Mouse (Mus musculus) forebrain, embryonic 11.5 days (tissue): ENCODE measurements around the gene Mta3. TPM values are rescaled to one million over a fixed set of nuclear protein-coding genes. Genes with fewer than 3 reads are reported as not detected.
A peak's percentile ranks its signal among the peaks of the same experiment; 100 is the strongest.

Experiments used
- ATAC-seq: fragments of 200-750 bp; cut with Nextera tagmentation; replicated peaks from 2 replicates; pipeline ENCODE4 v1.8.0; 2017; ENCODE audit warnings: moderate TSS enrichment; ENCODE audit not compliant: low FRiP score
- DNase-seq: peaks from one replicate; pipeline ENCODE4 v3.0.0-alpha.2; 2017; ENCODE audit warnings: low spot score
- H3K27ac ChIP-seq: fragments of 300-500 bp; sonication (generic); 2 replicates; pipeline ENCODE4 v1.5.1; 2014; ENCODE audit warnings: low read depth, low read length
- H3K27me3 ChIP-seq: fragments of 300-500 bp; sonication (generic); 2 replicates; pipeline ENCODE4 v1.6.1; 2014; ENCODE audit warnings: mild to moderate bottlenecking, low read length, mixed read lengths; ENCODE audit not compliant: control insufficient read depth, insufficient read depth
- H3K36me3 ChIP-seq: fragments of 300-500 bp; sonication (generic); 2 replicates; pipeline ENCODE4 v1.6.1; 2014; ENCODE audit warnings: mild to moderate bottlenecking, low read length, moderate library complexity, mixed read lengths; ENCODE audit not compliant: control insufficient read depth, insufficient read depth
- H3K4me1 ChIP-seq: fragments of 300-500 bp; sonication (generic); replicated peaks from 2 replicates; pipeline ENCODE4 v1.6.1; 2014; ENCODE audit warnings: low read length, mixed read lengths; ENCODE audit not compliant: control insufficient read depth, insufficient read depth
- H3K4me2 ChIP-seq: fragments of 300-500 bp; sonication (generic); 2 replicates; pipeline ENCODE4 v1.6.1; 2014; ENCODE audit warnings: low read depth, mild to moderate bottlenecking, low read length, moderate library complexity, mixed read lengths; ENCODE audit not compliant: severe bottlenecking
- H3K4me3 ChIP-seq: fragments of 300-500 bp; sonication (generic); 2 replicates; pipeline ENCODE4 v1.5.1; 2014; ENCODE audit warnings: low read depth, low read length
- H3K9ac ChIP-seq: fragments of 300-500 bp; sonication (generic); 2 replicates; pipeline ENCODE4 v1.6.1; 2014; ENCODE audit warnings: low read length
- H3K9me3 ChIP-seq: fragments of 300-500 bp; sonication (generic); 2 replicates; pipeline ENCODE4 v1.6.1; 2016; ENCODE audit warnings: low read length, mixed read lengths; ENCODE audit not compliant: control insufficient read depth
- WGBS: fragments of 180-500 bp; shearing (Covaris S2); extraction: QIAGEN DNeasy Blood & Tissue Kit; methylation state at CpG from one replicate; pipeline ENCODE4 v1.1.7; 2014; 5-methylcytosine and 5-hydroxymethylcytosine counted together
- polyA plus RNA-seq: library from polyadenylated mRNA; unstranded; fragments of >200 nt; fragmentation: Nextera tagmentation; extraction: Ambion mirVana; gene quantifications from 2 replicates; pipeline ENCODE4 v1.2.1, GENCODE M21; 2014

Mta3 gene
- 32.9 and 38.4 TPM in 2 replicates for polyA plus RNA-seq

GRCm38 (mm10) chr17:83706116-83706593 is at the start of gene Mta3:
TSS of gene Mta3 (plus strand) at chr17:83706163.
- WGBS, result 0% methylated on average over 29 of the region's 56 CpGs
- Histone ChIP-seq H3K4me1 (peaks cover 2% of the 10 kb centered on the region; the same call in 1 of the 2 replicates), H3K27me3 (no peaks in the 10 kb centered on the region), H3K27ac (peak within 1 kb of the TSS; percentile 50), H3K4me2 (peak within 1 kb of the TSS; percentile 90), H3K9ac (peak within 1 kb of the TSS; percentile 93), H3K9me3 (no peaks in the 10 kb centered on the region), H3K4me3 (peak within 1 kb of the TSS; percentile 78), H3K36me3 (no peaks in the 10 kb centered on the region)
- DNase-seq (peak; percentile 86), ATAC-seq (peak; percentile 63)

DNA sequence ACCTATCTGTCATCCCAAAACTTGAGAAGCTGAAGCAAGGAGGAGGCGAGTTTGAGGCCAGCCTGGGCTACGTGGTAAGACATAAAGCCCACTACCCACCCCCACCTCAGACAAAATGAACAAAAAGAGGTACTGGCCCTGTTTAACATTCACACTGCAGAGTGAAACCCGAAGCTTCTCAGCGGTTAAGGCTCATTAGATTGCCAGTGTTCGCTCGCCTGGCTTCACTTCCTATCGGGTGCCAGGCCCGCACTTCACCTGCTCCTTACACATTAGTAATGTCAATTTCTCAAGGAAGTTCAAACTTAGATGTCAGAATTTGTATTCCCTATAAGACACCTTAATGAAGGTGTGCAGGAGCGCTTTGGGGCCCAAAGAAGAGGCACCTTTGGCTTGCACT is 48.6 kb upstream of the Mta3 start:
- Histone ChIP-seq H3K9ac (no peak overlapping the region), H3K36me3 (no peaks in the 10 kb centered on the region), H3K4me2 (no peak overlapping the region), H3K27me3 (no peaks in the 10 kb centered on the region), H3K4me1 (no peaks in the 10 kb centered on the region), H3K27ac (no peak overlapping the region), H3K9me3 (no peaks in the 10 kb centered on the region), H3K4me3 (no peak overlapping the region)
- DNase-seq (no peak), ATAC-seq (no peak)
- 73% methylated on average over 9 of the region's 9 CpGs for WGBS

GRCm38 (mm10) chr17:83658943-83659342 is 47.0 kb upstream of the Mta3 start:
- ATAC-seq, result no peak

DNA sequence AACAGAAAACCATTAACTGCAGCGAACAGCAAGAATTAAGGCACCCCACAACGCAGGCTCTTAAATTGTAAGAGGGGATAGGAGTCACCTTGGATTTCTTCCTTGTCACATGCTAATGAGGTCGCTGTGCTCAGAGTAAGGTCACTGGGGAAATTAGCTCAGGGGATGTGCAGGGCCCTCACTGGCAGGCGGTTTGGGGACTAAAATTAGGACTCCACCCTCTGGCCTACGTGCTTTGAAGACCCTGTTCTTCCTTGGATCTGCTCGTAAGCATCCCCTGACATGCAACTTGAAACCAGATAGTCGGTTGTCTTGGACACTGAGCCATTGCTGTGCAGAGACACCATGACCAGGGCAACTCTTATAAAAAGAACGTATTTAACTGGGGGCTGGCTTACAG is 41.2 kb upstream of the Mta3 start:
- DNase-seq (no peak), ATAC-seq (no peak)
- Histone ChIP-seq H3K9ac (no peak overlapping the region), H3K4me2 (no peak overlapping the region), H3K9me3 (no peaks in the 10 kb centered on the region), H3K4me3 (no peak overlapping the region), H3K27me3 (no peaks in the 10 kb centered on the region), H3K4me1 (no peaks in the 10 kb centered on the region), H3K36me3 (no peaks in the 10 kb centered on the region), H3K27ac (no peak overlapping the region)
- WGBS, result 41% methylated on average over 8 of the region's 8 CpGs

More at GRCm38 (mm10) chr17:83658943-83659342, 47.0 kb upstream of the Mta3 start:
- H3K4me2 ChIP-seq, result no peak overlapping the region
- H3K27ac ChIP-seq, result no peak overlapping the region
- no peak for DNase-seq
- 83% methylated on average over 1 of the region's 1 CpGs for WGBS
- no peak overlapping the region for H3K4me3 ChIP-seq
- no peaks in the 10 kb centered on the region for H3K36me3 ChIP-seq
- H3K27me3 ChIP-seq, result no peaks in the 10 kb centered on the region
- H3K4me1 ChIP-seq, result no peaks in the 10 kb centered on the region
- H3K9me3 ChIP-seq, result no peaks in the 10 kb centered on the region
- H3K9ac ChIP-seq, result no peak overlapping the region

- H3K9ac ChIP-seq, result no peak overlapping the region
- no peaks in the 10 kb centered on the region for H3K9me3 ChIP-seq
- no peaks in the 10 kb centered on the region for H3K27me3 ChIP-seq
- no peak overlapping the region for H3K4me3 ChIP-seq
- ATAC-seq (no peak), DNase-seq (no peak)
- H3K4me1 ChIP-seq, result no peaks in the 10 kb centered on the region
- H3K4me2 ChIP-seq, result no peak overlapping the region
- H3K36me3 ChIP-seq, result no peaks in the 10 kb centered on the region
- 83% methylated on average over 13 of the region's 13 CpGs for WGBS
- H3K27ac ChIP-seq, result no peak overlapping the region
Observed at GRCm38 (mm10) chr17:83666597-83667287, 39.2 kb upstream of the Mta3 start.

DNA sequence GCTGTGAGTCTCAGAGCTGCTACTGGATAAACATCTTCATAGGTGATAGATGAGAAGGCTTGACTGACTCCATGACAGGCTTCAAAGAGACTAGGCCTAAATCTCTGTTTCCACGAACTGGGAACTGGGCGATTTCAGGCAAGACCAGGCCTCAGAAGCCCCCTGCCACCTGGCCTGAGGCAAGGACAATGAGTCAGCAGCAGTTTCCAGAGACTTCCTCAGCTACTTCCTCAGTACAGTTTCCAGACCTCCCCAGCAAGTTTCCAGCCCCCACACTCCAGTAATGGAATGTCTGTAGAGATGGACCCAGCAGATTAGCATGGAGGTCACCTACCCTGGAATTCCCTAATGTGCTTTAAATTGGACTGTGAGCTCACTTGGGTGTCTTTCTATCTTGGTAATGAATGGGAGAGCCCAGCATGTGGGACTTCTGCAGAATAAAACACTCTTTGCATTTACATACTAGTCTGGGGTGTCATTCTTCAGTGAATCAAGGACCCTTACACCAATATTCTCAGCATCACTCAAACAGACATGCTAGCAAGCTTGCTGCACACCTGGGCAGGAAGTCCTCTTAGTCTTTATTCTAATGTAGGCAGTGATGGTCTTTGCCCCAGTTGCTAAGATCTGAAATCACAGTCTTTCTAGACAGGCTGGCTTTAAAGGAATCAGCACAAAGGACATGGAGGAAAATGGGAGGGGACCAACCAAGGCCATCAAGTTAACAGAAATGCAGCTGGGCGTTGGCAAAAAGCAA is 37.9 kb upstream of the Mta3 start:
- no peaks in the 10 kb centered on the region for H3K9me3 ChIP-seq
- WGBS, result 93% methylated on average over 3 of the region's 3 CpGs
- no peak overlapping the region for H3K4me2 ChIP-seq
- no peaks in the 10 kb centered on the region for H3K27me3 ChIP-seq
- ATAC-seq (no peak), DNase-seq (no peak)
- no peak overlapping the region for H3K27ac ChIP-seq
- H3K9ac ChIP-seq, result no peak overlapping the region
- H3K4me1 ChIP-seq, result no peaks in the 10 kb centered on the region
- H3K36me3 ChIP-seq, result no peaks in the 10 kb centered on the region
- H3K4me3 ChIP-seq, result no peak overlapping the region

DNA sequence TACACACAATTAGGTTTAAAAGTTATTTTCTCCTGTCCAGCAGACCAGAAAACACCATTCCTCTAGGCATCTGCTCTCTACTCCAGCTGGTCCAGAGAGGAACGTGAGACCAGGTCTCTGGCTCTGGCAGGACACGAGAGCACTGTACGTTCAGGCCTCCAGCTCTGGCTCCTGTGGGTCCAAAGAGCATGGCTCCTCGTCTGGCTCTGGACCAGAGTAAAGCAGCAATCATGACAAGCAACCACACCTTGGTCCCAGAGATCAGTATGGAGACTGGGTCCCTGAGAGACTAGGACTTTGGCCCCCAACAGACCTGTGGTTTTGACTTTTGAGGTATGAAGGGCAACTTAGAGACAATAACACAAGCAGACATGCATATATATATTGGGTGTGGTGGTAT is 33.3 kb upstream of the Mta3 start:
- Histone ChIP-seq H3K36me3 (no peaks in the 10 kb centered on the region), H3K4me2 (no peak overlapping the region), H3K27ac (no peak overlapping the region), H3K9me3 (no peaks in the 10 kb centered on the region), H3K4me1 (no peaks in the 10 kb centered on the region), H3K9ac (no peak overlapping the region), H3K27me3 (no peaks in the 10 kb centered on the region), H3K4me3 (no peak overlapping the region)
- ATAC-seq, result no peak
- 82% methylated on average over 4 of the region's 4 CpGs for WGBS
- DNase-seq, result no peak

- no peak for DNase-seq
Observed at GRCm38 (mm10) chr17:83677370-83677769, 28.6 kb upstream of the Mta3 start.

More at GRCm38 (mm10) chr17:83677370-83677769, 28.6 kb upstream of the Mta3 start:
- WGBS, result 67% methylated on average over 1 of the region's 1 CpGs
- Histone ChIP-seq H3K27me3 (no peaks in the 10 kb centered on the region), H3K4me2 (no peak overlapping the region), H3K4me1 (no peaks in the 10 kb centered on the region), H3K36me3 (no peaks in the 10 kb centered on the region), H3K9me3 (no peaks in the 10 kb centered on the region), H3K27ac (no peak overlapping the region), H3K4me3 (no peak overlapping the region), H3K9ac (no peak overlapping the region)
- ATAC-seq, result no peak
